Mouse (Mus musculus) MEL (cell line): Measurements from ENCODE around the gene Prkag1. TPM values are rescaled to one million over a fixed set of nuclear protein-coding genes. Genes with fewer than 3 reads are reported as not detected.

Experiments
- DNase-seq: peaks from one replicate; pipeline ENCODE4 v3.0.0; 2011; ENCODE audit warnings: low read depth, low spot score
- H3K27ac ChIP-seq: 2 replicates; pipeline ENCODE4 v1.5.1; 2012; ENCODE audit warnings: low read depth, mild to moderate bottlenecking, control low read depth, low read length, moderate library complexity; ENCODE audit not compliant: control insufficient read depth
- H3K27me3 ChIP-seq, 2 experiments: fragments of 150-350 bp in 1 of 2; sonication (generic) in 1 of 2; 2 replicates each; pipeline ENCODE4 v1.6.1; 2012; ENCODE audit warnings: low read length in 2 of 2, mild to moderate bottlenecking in 2 of 2, improper control_type of control experiment in 1 of 2, moderate library complexity in 1 of 2; ENCODE audit not compliant: insufficient read depth in 2 of 2, control insufficient read depth in 1 of 2
- H3K36me3 ChIP-seq, 2 experiments: 2 replicates each; pipeline ENCODE4 v1.6.1; 2012 to 2014; ENCODE audit warnings: low read length in 2 of 2, improper control_type of control experiment in 1 of 2, inconsistent platforms in 1 of 2, mild to moderate bottlenecking in 1 of 2; ENCODE audit not compliant: insufficient read depth in 2 of 2, control insufficient read depth in 1 of 2
- H3K4me1 ChIP-seq, 2 experiments: fragments of 150-350 bp in 1 of 2; sonication (generic) in 1 of 2; 2 replicates each; pipeline ENCODE4 v1.6.1; 2012; ENCODE audit warnings: low read length in 2 of 2, improper control_type of control experiment in 1 of 2, mild to moderate bottlenecking in 1 of 2; ENCODE audit not compliant: insufficient read depth in 2 of 2, control insufficient read depth in 1 of 2
- H3K4me3 ChIP-seq, 2 experiments: fragments of 150-350 bp in 1 of 2; sonication (generic) in 1 of 2; 2 replicates each; pipeline ENCODE4 v1.5.1; 2012; ENCODE audit warnings: low read depth in 2 of 2, low read length in 2 of 2, mild to moderate bottlenecking in 2 of 2, moderate library complexity in 2 of 2, control low read depth in 1 of 2, improper control_type of control experiment in 1 of 2; ENCODE audit not compliant: control insufficient read depth in 1 of 2, insufficient read depth in 1 of 2
- H3K79me2 ChIP-seq: 2 replicates; pipeline ENCODE4 v1.6.1; 2012; ENCODE audit warnings: mild to moderate bottlenecking, low read length, moderate library complexity; ENCODE audit not compliant: control insufficient read depth, poor library complexity, insufficient read depth
- H3K9ac ChIP-seq: 2 replicates; pipeline ENCODE4 v1.6.1; 2012; ENCODE audit warnings: low read depth, mild to moderate bottlenecking, control low read depth, low read length, moderate library complexity; ENCODE audit not compliant: control insufficient read depth, poor library complexity, severe bottlenecking
- H3K9me3 ChIP-seq: fragments of 150-350 bp; sonication (generic); replicated peaks from 2 replicates; pipeline ENCODE4 v1.6.1; 2012; ENCODE audit warnings: mild to moderate bottlenecking, low read length, improper control_type of control experiment, moderate library complexity; ENCODE audit not compliant: insufficient read depth
- BHLHE40 ChIP-seq: IDR thresholded peaks from 2 replicates; pipeline ENCODE4 v1.6.1; 2012; ENCODE audit warnings: low read depth, mild to moderate bottlenecking, inconsistent platforms, low read length, improper control_type of control experiment, borderline replicate concordance
- CTCF ChIP-seq, 3 experiments: IDR thresholded peaks in 2 of 3; conservative IDR thresholded peaks in 1 of 3; 2 replicates each; pipeline ENCODE4 v1.5.1; 2011 to 2012; ENCODE audit warnings: low read length in 3 of 3, low read depth in 2 of 3, mild to moderate bottlenecking in 2 of 3, improper control_type of control experiment in 1 of 3, inconsistent platforms in 1 of 3, mixed read lengths in 1 of 3, moderate library complexity in 1 of 3; ENCODE audit not compliant: control insufficient read depth in 1 of 3, insufficient read depth in 1 of 3, poor library complexity in 1 of 3, severe bottlenecking in 1 of 3
- EP300 ChIP-seq, 2 experiments: IDR thresholded peaks; 2 replicates each; pipeline ENCODE4 v1.6.1; 2011; ENCODE audit warnings: improper control_type of control experiment in 2 of 2, low read length in 2 of 2, low read depth in 1 of 2, mild to moderate bottlenecking in 1 of 2
- MAX ChIP-seq: IDR thresholded peaks from 2 replicates; pipeline ENCODE4 v1.6.1; 2011; ENCODE audit warnings: low read length, improper control_type of control experiment
- MAZ ChIP-seq: IDR thresholded peaks from 2 replicates; pipeline ENCODE4 v1.6.1; 2012; ENCODE audit warnings: low read depth, mild to moderate bottlenecking, inconsistent platforms, low read length, improper control_type of control experiment
- MXI1 ChIP-seq: IDR thresholded peaks from 2 replicates; pipeline ENCODE4 v1.6.1; 2011; ENCODE audit warnings: mild to moderate bottlenecking, low read depth, low read length, improper control_type of control experiment
- NELFE ChIP-seq: IDR thresholded peaks from 2 replicates; pipeline ENCODE4 v1.6.1; 2011; ENCODE audit warnings: low read depth, low read length, improper control_type of control experiment
- NRF1 ChIP-seq: IDR thresholded peaks from 2 replicates; pipeline ENCODE4 v1.6.1; 2014; ENCODE audit warnings: low read depth, mild to moderate bottlenecking, inconsistent platforms, low read length, improper control_type of control experiment, moderate library complexity; ENCODE audit not compliant: poor library complexity, insufficient read depth, severe bottlenecking
- POLR2A ChIP-seq, 2 experiments: IDR thresholded peaks; 2 replicates each; pipeline ENCODE4 v1.6.1; 2011 to 2012; ENCODE audit warnings: low read length in 2 of 2, mild to moderate bottlenecking in 2 of 2, control low read depth in 1 of 2, improper control_type of control experiment in 1 of 2, low read depth in 1 of 2, moderate library complexity in 1 of 2; ENCODE audit not compliant: control insufficient read depth in 1 of 2, insufficient read depth in 1 of 2, poor library complexity in 1 of 2
- POLR2AphosphoS2 ChIP-seq: IDR thresholded peaks from 2 replicates; pipeline ENCODE4 v1.6.1; 2011; ENCODE audit warnings: low read length, improper control_type of control experiment
- POLR2AphosphoS5 ChIP-seq: IDR thresholded peaks from 2 replicates; pipeline ENCODE4 v1.6.1; 2012; ENCODE audit warnings: low read depth, borderline replicate concordance, mild to moderate bottlenecking, inconsistent platforms, low read length, moderate library complexity, mixed read lengths
- RCOR1 ChIP-seq: IDR thresholded peaks from 2 replicates; pipeline ENCODE4 v1.6.1; 2012; ENCODE audit warnings: low read depth, mild to moderate bottlenecking, inconsistent platforms, low read length, improper control_type of control experiment
- SIN3A ChIP-seq: IDR thresholded peaks from 2 replicates; pipeline ENCODE4 v1.6.1; 2012; ENCODE audit warnings: low read length, improper control_type of control experiment, inconsistent platforms
- TAL1 ChIP-seq: IDR thresholded peaks from 2 replicates; pipeline ENCODE4 v1.6.1; 2012; ENCODE audit warnings: mild to moderate bottlenecking, inconsistent platforms, low read length, moderate library complexity, mixed read lengths
- UBTF ChIP-seq: IDR thresholded peaks from 2 replicates; pipeline ENCODE4 v1.6.1; 2012; ENCODE audit warnings: low read depth, mild to moderate bottlenecking, inconsistent platforms, low read length, improper control_type of control experiment, moderate library complexity, borderline replicate concordance; ENCODE audit not compliant: insufficient read depth
- USF1 ChIP-seq: IDR thresholded peaks from 2 replicates; pipeline ENCODE4 v1.6.1; 2014; ENCODE audit warnings: low read depth, mild to moderate bottlenecking, inconsistent platforms, low read length, improper control_type of control experiment, moderate library complexity
- USF2 ChIP-seq, 2 experiments: IDR thresholded peaks; 2 replicates each; pipeline ENCODE4 v1.6.1; 2011 to 2012; ENCODE audit warnings: improper control_type of control experiment in 2 of 2, low read length in 2 of 2, borderline replicate concordance in 1 of 2, inconsistent platforms in 1 of 2, low read depth in 1 of 2, mild to moderate bottlenecking in 1 of 2; ENCODE audit not compliant: insufficient read depth in 1 of 2
- ZC3H11A ChIP-seq: IDR thresholded peaks from 2 replicates; pipeline ENCODE4 v1.6.1; 2012; ENCODE audit warnings: low read depth, mild to moderate bottlenecking, inconsistent platforms, low read length, improper control_type of control experiment
- ZKSCAN1 ChIP-seq: IDR thresholded peaks from 2 replicates; pipeline ENCODE4 v1.6.1; 2012; ENCODE audit warnings: low read depth, mild to moderate bottlenecking, inconsistent platforms, low read length, improper control_type of control experiment, moderate library complexity
- ZMIZ1 ChIP-seq: IDR thresholded peaks from 2 replicates; pipeline ENCODE4 v1.6.1; 2012; ENCODE audit warnings: low read depth, mild to moderate bottlenecking, inconsistent platforms, low read length, improper control_type of control experiment, moderate library complexity
- ZNF384 ChIP-seq: IDR thresholded peaks from 2 replicates; pipeline ENCODE4 v1.6.1; 2012; ENCODE audit warnings: low read depth, mild to moderate bottlenecking, inconsistent platforms, low read length, improper control_type of control experiment
- polyA plus RNA-seq, 2 experiments: library from polyadenylated mRNA; stranded (reverse) in 1 of 2; unstranded in 1 of 2; fragments of >175 nt in 1 of 2; fragments of >200 nt in 1 of 2; gene quantifications; 2 replicates each; pipeline versions ENCODE4 v1.2.1 to v1.2.4; 2012; ENCODE audit warnings: low replicate concordance in 2 of 2, low read depth in 1 of 2; ENCODE audit not compliant: insufficient read length in 2 of 2, insufficient read depth in 1 of 2, missing spikeins in 1 of 2
- total RNA-seq: library from RNA; depleted of rRNA; stranded (reverse); fragments of 300-350 nt; gene quantifications from 2 replicates; pipeline ENCODE4 v1.2.3, GENCODE M21; 2012

The Prkag1 gene
- total and polyA plus RNA-seq, 3 experiments = 122 to 348 (median 141) TPM

GRCm38 (mm10) chr15:98791771-98792170, 39.5 kb downstream of the Prkag1 start:
- H3K36me3 ChIP-seq = no peaks in the 10 kb centered on the region
- H3K4me1 ChIP-seq = peaks cover 0 to 5% of the 10 kb centered on the region in 2 experiments; a peak in 1 of 4 replicates
- H3K9ac ChIP-seq = no peak overlapping the region
- H3K4me3 ChIP-seq = no peak overlapping the region
- H3K9me3 ChIP-seq = no peaks in the 10 kb centered on the region
- DNase-seq = no peak
- TF ChIP-seq POLR2AphosphoS5 = no peak
- no peak for TF ChIP-seq RCOR1
- no peak for TF ChIP-seq MAX
- no peak for TF ChIP-seq BHLHE40
- no peak for TF ChIP-seq UBTF
- no peak for TF ChIP-seq NELFE
- TF ChIP-seq MXI1 = no peak
- no peak for TF ChIP-seq CTCF (IDR thresholded peaks at IDR 0.05 in 2 of 3, conservative IDR thresholded peaks at IDR 0.05 in 1 of 3; ENCODE audit: control insufficient read depth in 1 of 3, insufficient read depth in 1 of 3, low read depth in 2 of 3, low read length in 3 of 3, poor library complexity in 1 of 3, severe bottlenecking in 1 of 3)
- no peak for TF ChIP-seq ZMIZ1
- no peak for TF ChIP-seq EP300 (IDR thresholded peaks at IDR 0.05; ENCODE audit: low read depth in 1 of 2, low read length in 2 of 2)
- TF ChIP-seq TAL1 = no peak
- TF ChIP-seq SIN3A = no peak
- TF ChIP-seq POLR2AphosphoS2 = no peak
- TF ChIP-seq ZKSCAN1 = no peak
- no peak for TF ChIP-seq NRF1
- TF ChIP-seq MAZ = no peak
- TF ChIP-seq ZC3H11A = no peak
- no peak for TF ChIP-seq ZNF384
- TF ChIP-seq POLR2A (IDR thresholded peaks at IDR 0.05; ENCODE audit: control insufficient read depth in 1 of 2, insufficient read depth in 1 of 2, low read depth in 1 of 2, low read length in 2 of 2, poor library complexity in 1 of 2) = no peak
- no peak for TF ChIP-seq USF1
- H3K79me2 ChIP-seq = no peaks in the 10 kb centered on the region
- no peak overlapping the region for H3K27ac ChIP-seq
- H3K27me3 ChIP-seq = no peaks in the 10 kb centered on the region; a peak in 1 of 4 replicates

GRCm38 (mm10) chr15:98791221-98791620, 40.1 kb downstream of the Prkag1 start:
- Histone ChIP-seq H3K36me3 (no peaks in the 10 kb centered on the region), H3K27me3 (no peaks in the 10 kb centered on the region), H3K79me2 (no peaks in the 10 kb centered on the region), H3K4me3 (no peak overlapping the region), H3K27ac (no peak overlapping the region), H3K9ac (no peak overlapping the region), H3K4me1 (peaks cover 0 to 5% of the 10 kb centered on the region in 2 experiments; a peak in 1 of 4 replicates), H3K9me3 (no peaks in the 10 kb centered on the region)
- TF ChIP-seq UBTF (no peak), CTCF (IDR thresholded peaks at IDR 0.05 in 2 of 3, conservative IDR thresholded peaks at IDR 0.05 in 1 of 3; ENCODE audit: control insufficient read depth in 1 of 3, insufficient read depth in 1 of 3, low read depth in 2 of 3, low read length in 3 of 3, poor library complexity in 1 of 3, severe bottlenecking in 1 of 3) (no peak), USF2 (IDR thresholded peaks at IDR 0.05; ENCODE audit: borderline replicate concordance in 1 of 2, insufficient read depth in 1 of 2, low read depth in 1 of 2, low read length in 2 of 2) (no peak)
- DNase-seq = no peak
